Mouse (Mus musculus): ENCODE data around the gene Asl. TPM values are rescaled to one million over a fixed set of nuclear protein-coding genes. Genes with fewer than 3 reads are reported as not detected.

Asl gene
- polyA plus RNA-seq, 1 experiment, result 440 TPM

GRCm38 (mm10) chr5:130052955-130053354, 23.9 kb upstream of the Asl start:
- Histone ChIP-seq H3K36me3 (ENCODE audit: control insufficient read depth, insufficient read depth, low read length) (no peaks in the 10 kb centered on the region), H3K27me3 (replicated peaks; ENCODE audit: control insufficient read depth, insufficient read depth, low read length) (no peaks in the 10 kb centered on the region), H3K4me3 (ENCODE audit: insufficient read depth, low read depth, low read length) (no peak overlapping the region), H3K4me1 (ENCODE audit: control insufficient read depth, insufficient read depth, low read length) (no peaks in the 10 kb centered on the region), H3K27ac (ENCODE audit: insufficient read depth, low read depth, low read length) (no peak overlapping the region)
- DNase-seq, result no peak
- no peak for TF ChIP-seq CTCF (conservative IDR thresholded peaks at IDR 0.05; ENCODE audit: insufficient read depth, insufficient read length, low read depth, low read length)
- no peak for TF ChIP-seq POLR2A (IDR thresholded peaks at IDR 0.05; ENCODE audit: low read depth, low read length)
- WGBS, result 92% methylated on average over 6 of the region's 6 CpGs

GRCm38 (mm10) chr5:130052510-130052909, 23.5 kb upstream of the Asl start:
- TF ChIP-seq CTCF (conservative IDR thresholded peaks at IDR 0.05; ENCODE audit: insufficient read depth, insufficient read length, low read depth, low read length) (no peak), POLR2A (IDR thresholded peaks at IDR 0.05; ENCODE audit: low read depth, low read length) (no peak)
- H3K4me3 ChIP-seq (ENCODE audit: insufficient read depth, low read depth, low read length), result no peak overlapping the region
- WGBS, result 83% methylated on average over 5 of the region's 5 CpGs
- no peak overlapping the region for H3K27ac ChIP-seq (ENCODE audit: insufficient read depth, low read depth, low read length)
- no peak for DNase-seq
- H3K36me3 ChIP-seq (ENCODE audit: control insufficient read depth, insufficient read depth, low read length), result no peaks in the 10 kb centered on the region
- no peaks in the 10 kb centered on the region for H3K27me3 ChIP-seq (replicated peaks; ENCODE audit: control insufficient read depth, insufficient read depth, low read length)
- no peaks in the 10 kb centered on the region for H3K4me1 ChIP-seq (ENCODE audit: control insufficient read depth, insufficient read depth, low read length)

DNA sequence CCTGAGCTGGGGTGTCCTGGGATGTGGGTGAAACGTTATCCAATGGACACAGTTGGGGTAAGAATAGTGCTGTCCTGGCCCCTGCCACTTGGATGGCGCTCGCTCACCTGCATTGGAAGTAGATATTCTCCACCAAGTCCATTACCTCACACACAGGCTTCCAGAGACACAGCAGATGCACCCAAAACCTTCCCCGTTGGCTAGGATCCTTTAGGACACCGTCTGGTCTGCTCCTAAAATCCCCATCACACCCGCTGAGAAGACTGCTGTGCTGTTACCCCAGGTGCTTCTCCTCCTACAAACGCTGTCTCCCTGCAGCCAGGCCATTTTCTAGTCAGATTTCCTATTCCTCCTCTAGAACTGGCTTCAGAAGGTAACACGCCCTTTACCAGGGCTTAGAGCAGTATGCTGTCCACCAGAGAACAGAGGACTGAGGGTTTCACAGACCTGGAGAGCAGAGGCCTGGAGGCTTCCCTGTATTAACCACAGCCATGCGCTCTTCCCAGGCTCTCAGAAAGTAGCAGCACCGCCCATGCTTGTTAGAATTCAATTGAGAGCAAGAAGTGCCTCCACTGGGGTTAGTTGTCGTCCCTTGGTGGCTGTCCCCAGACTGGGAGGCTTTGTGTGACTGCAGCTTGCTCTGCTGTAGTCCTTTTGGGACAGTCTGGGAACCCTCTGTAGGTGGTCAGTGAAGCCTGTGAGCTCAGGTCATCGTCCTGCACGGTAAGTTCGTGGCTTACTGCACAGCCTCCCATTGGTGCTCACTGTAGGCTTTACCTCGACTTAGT, 22.2 kb upstream of the Asl start:
- no peak for TF ChIP-seq CTCF (conservative IDR thresholded peaks at IDR 0.05; ENCODE audit: insufficient read depth, insufficient read length, low read depth, low read length)
- no peak for TF ChIP-seq POLR2A (IDR thresholded peaks at IDR 0.05; ENCODE audit: low read depth, low read length)
- Histone ChIP-seq H3K27me3 (replicated peaks; ENCODE audit: control insufficient read depth, insufficient read depth, low read length) (no peaks in the 10 kb centered on the region), H3K27ac (ENCODE audit: insufficient read depth, low read depth, low read length) (no peak overlapping the region), H3K4me3 (ENCODE audit: insufficient read depth, low read depth, low read length) (no peak overlapping the region), H3K36me3 (ENCODE audit: control insufficient read depth, insufficient read depth, low read length) (no peaks in the 10 kb centered on the region; the same call in 1 of the 2 replicates), H3K4me1 (ENCODE audit: control insufficient read depth, insufficient read depth, low read length) (no peaks in the 10 kb centered on the region)
- no peak for DNase-seq
- WGBS, result 81% methylated on average over 15 of the region's 15 CpGs

DNA sequence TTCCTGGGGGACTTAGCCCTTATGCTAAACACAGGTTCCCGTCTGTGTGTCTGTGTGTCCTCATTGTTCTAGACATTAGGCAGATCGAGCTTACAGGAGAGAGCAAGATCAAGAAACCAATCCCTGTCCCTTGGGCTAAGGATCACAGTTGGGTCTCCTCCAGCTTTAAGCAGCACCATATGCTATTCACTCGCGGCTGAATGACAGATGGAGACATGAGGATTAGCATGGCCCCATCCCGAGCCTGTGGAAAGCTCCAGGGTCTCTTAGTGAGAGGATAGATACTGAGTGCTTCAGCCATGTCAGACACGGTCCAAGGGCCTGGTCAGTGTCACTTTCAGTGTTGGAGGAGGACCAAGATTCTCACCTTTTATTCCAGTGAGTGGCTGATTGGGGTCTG, 21.4 kb upstream of the Asl start:
- 81% methylated on average over 6 of the region's 6 CpGs for WGBS
- H3K27me3 ChIP-seq (replicated peaks; ENCODE audit: control insufficient read depth, insufficient read depth, low read length), result no peaks in the 10 kb centered on the region
- TF ChIP-seq POLR2A (IDR thresholded peaks at IDR 0.05; ENCODE audit: low read depth, low read length) (no peak), CTCF (conservative IDR thresholded peaks at IDR 0.05; ENCODE audit: insufficient read depth, insufficient read length, low read depth, low read length) (no peak)
- no peak for DNase-seq
- H3K4me3 ChIP-seq (ENCODE audit: insufficient read depth, low read depth, low read length), result no peak overlapping the region
- H3K27ac ChIP-seq (ENCODE audit: insufficient read depth, low read depth, low read length), result no peak overlapping the region
- no peaks in the 10 kb centered on the region for H3K4me1 ChIP-seq (ENCODE audit: control insufficient read depth, insufficient read depth, low read length)
- H3K36me3 ChIP-seq (ENCODE audit: control insufficient read depth, insufficient read depth, low read length), result no peaks in the 10 kb centered on the region; the same call in 1 of the 2 replicates

DNA sequence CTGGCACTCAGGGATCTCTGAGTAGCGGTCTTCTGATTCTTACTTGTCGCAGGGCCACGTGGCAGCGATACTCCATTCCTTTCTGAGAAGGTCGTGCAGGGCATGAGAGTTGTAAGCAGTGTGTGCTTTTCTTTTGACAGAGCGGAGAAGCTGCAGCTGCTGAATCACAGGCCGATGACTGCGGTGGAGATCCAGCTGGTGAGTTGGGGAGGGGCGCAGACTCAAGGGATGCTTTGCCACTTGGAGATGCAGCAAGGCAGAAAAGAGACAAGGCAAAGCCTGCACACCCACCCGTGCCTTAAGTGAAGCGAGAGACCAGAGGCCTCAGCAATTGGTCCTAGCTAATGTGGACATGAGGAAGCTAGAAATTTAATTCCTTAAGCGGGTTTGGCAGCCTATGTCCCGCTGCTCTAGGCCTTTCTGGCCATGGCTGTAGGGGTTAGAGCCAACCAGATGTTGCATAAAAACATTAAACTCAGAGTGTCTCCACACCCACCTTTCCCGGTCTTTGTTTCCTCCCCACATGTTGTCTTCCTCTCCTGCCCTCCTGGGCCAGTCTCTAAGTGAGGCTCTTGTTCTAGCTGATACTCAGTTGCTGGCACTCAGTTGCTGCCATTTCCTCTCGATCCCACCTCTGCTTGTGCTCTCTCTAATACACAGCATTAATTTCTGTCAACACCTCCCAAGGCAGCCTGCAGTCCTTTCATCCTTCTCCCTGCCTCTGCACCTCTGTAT, 19.9 kb upstream of the Asl start:
- 68% methylated on average over 15 of the region's 15 CpGs for WGBS
- Histone ChIP-seq H3K27me3 (replicated peaks; ENCODE audit: control insufficient read depth, insufficient read depth, low read length) (no peaks in the 10 kb centered on the region), H3K36me3 (ENCODE audit: control insufficient read depth, insufficient read depth, low read length) (no peaks in the 10 kb centered on the region; the same call in 1 of the 2 replicates), H3K4me1 (ENCODE audit: control insufficient read depth, insufficient read depth, low read length) (peaks cover 6% of the 10 kb centered on the region), H3K27ac (ENCODE audit: insufficient read depth, low read depth, low read length) (no peak overlapping the region), H3K4me3 (ENCODE audit: insufficient read depth, low read depth, low read length) (no peak overlapping the region)
- no peak for TF ChIP-seq CTCF (conservative IDR thresholded peaks at IDR 0.05; ENCODE audit: insufficient read depth, insufficient read length, low read depth, low read length)
- no peak for TF ChIP-seq POLR2A (IDR thresholded peaks at IDR 0.05; ENCODE audit: low read depth, low read length)
- peak; percentile 19 for DNase-seq

DNA sequence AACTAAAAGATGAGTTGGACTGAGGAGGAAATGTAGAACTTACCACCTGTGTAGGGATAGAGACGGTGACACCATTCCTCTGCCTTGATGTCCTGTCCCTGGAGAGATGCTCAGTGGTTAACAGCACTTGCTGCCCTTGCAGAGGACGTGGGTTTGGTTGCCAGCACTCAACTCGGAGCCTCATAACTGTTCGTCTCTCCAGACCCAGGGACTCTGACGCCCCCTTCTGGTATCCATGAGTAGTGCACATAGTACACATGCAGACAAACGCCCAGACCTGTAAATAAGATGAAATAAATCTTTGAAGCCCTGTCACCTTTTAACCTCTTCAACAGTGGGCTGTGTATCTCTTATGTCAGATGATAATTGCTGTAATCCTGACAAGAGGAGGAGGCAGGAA, 18.0 kb upstream of the Asl start:
- Histone ChIP-seq H3K4me1 (ENCODE audit: control insufficient read depth, insufficient read depth, low read length) (peaks cover 9% of the 10 kb centered on the region), H3K27me3 (replicated peaks; ENCODE audit: control insufficient read depth, insufficient read depth, low read length) (no peaks in the 10 kb centered on the region), H3K27ac (ENCODE audit: insufficient read depth, low read depth, low read length) (no peak overlapping the region), H3K4me3 (ENCODE audit: insufficient read depth, low read depth, low read length) (no peak overlapping the region), H3K36me3 (ENCODE audit: control insufficient read depth, insufficient read depth, low read length) (no peaks in the 10 kb centered on the region; the same call in 1 of the 2 replicates)
- TF ChIP-seq CTCF (conservative IDR thresholded peaks at IDR 0.05; ENCODE audit: insufficient read depth, insufficient read length, low read depth, low read length) (peak; percentile 30; the same call in 1 of the 2 replicates), POLR2A (IDR thresholded peaks at IDR 0.05; ENCODE audit: low read depth, low read length) (no peak)
- WGBS, result 79% methylated on average over 6 of the region's 6 CpGs
- no peak for DNase-seq

- H3K27ac ChIP-seq (ENCODE audit: insufficient read depth, low read depth, low read length), result no peak overlapping the region
- no peaks in the 10 kb centered on the region for H3K27me3 ChIP-seq (replicated peaks; ENCODE audit: control insufficient read depth, insufficient read depth, low read length)
- DNase-seq, result no peak
- 79% methylated on average over 10 of the region's 10 CpGs for WGBS
- H3K4me3 ChIP-seq (ENCODE audit: insufficient read depth, low read depth, low read length), result no peak overlapping the region
- TF ChIP-seq CTCF (conservative IDR thresholded peaks at IDR 0.05; ENCODE audit: insufficient read depth, insufficient read length, low read depth, low read length) (no peak), POLR2A (IDR thresholded peaks at IDR 0.05; ENCODE audit: low read depth, low read length) (no peak)
- H3K4me1 ChIP-seq (ENCODE audit: control insufficient read depth, insufficient read depth, low read length), result peaks cover 9% of the 10 kb centered on the region
- no peaks in the 10 kb centered on the region; the same call in 1 of the 2 replicates for H3K36me3 ChIP-seq (ENCODE audit: control insufficient read depth, insufficient read depth, low read length)
Observed at GRCm38 (mm10) chr5:130046589-130046988, 17.5 kb upstream of the Asl start.
